In the genomic region with DNA sequence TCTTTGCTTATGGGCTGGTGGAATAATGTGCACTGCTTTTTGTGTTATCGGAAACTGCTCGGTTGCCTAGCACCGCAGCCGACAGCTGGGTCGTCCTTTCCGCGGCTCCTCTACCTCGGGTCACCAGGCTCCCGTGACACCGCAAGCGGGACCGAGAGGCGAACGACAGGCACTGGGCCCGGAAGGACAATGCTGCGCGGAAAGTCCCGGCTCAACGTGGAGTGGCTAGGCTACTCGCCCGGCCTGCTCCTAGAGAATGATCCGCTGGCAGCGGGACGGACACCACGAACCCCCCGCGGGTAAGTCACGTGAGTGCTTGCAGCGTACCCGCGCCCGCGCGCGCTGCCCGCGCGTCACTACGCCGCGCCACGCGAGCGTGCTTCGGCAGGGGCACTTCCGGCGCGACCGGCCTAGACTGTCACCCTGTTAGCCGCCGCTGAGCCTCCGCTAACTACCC, we compare ENCODE assay signal across 8 mouse cellular contexts. TPM values are rescaled to one million over a fixed set of nuclear protein-coding genes. Genes with fewer than 3 reads are reported as not detected.
DNase-seq lines count a peak whose midpoint lies in the region; ATAC-seq lines count a peak whose summit lies in the region.

No protein-coding gene starts in this region.

- peaks cover 3% of the 10 kb centered on the region; the same call in 1 of the 2 replicates for H3K4me1 ChIP-seq in hindbrain, embryonic 12.5 days

- ATAC-seq in hindbrain, embryonic 12.5 days (ENCODE audit: low FRiP score): peak; percentile 97

- H3K9me3 ChIP-seq in hindbrain, embryonic 12.5 days (replicated peaks): no peaks in the 10 kb centered on the region

- peak overlapping the region; percentile 64 for H3K4me3 ChIP-seq in hindbrain, embryonic 12.5 days

- no peaks in the 10 kb centered on the region for H3K27me3 ChIP-seq in hindbrain, embryonic 12.5 days

- H3K36me3 ChIP-seq in hindbrain, embryonic 12.5 days: no peaks in the 10 kb centered on the region

- WGBS in hindbrain, embryonic 12.5 days: 13% methylated on average over 52 of the region's 52 CpGs

- peak overlapping the region; percentile 78 for H3K9ac ChIP-seq in hindbrain, embryonic 12.5 days

- peak overlapping the region; percentile 50 for H3K4me2 ChIP-seq in hindbrain, embryonic 12.5 days (replicated peaks)

- H3K27ac ChIP-seq in hindbrain, embryonic 12.5 days: peak overlapping the region; percentile 79

- peak; percentile 91 for DNase-seq in Muller cell, postnatal 12 days (ENCODE audit: inconsistent ontology term)
- peak; percentile 91 for DNase-seq in cerebellum, adult 9-11 months
- peak; percentile 81 to 83 for DNase-seq in frontal cortex, postnatal 10 days (ENCODE audit: low spot score in 2 of 2)
- DNase-seq in layer of hippocampus, postnatal 14 days (ENCODE audit: low spot score in 2 of 2): peak; percentile 80 to 88
- DNase-seq in lung, postnatal 14 days: peak; percentile 78
- DNase-seq in retina, adult 2 months (ENCODE audit: low read depth, low spot score): peak; percentile 74
- DNase-seq in thymus, postnatal 36 days: peak; percentile 77 to 85

RNA-seq across cellular contexts. Expression of gene Vma21, which starts 0.7 kb away (rescaled TPM):
- polyA plus RNA-seq in hindbrain, embryonic 12.5 days (2016; fragmentation: Nextera tagmentation; extraction: Ambion mirVana): 50.5 and 53.3 TPM in 2 replicates
- total RNA-seq in layer of hippocampus, postnatal 14 days (2021): 10 to 100 TPM; 34.7 to 38.0 TPM

Comparison
In these comparisons a context has a peak if more than half of its experiments do, and no peak if none do; other contexts are left out.
1. Peak in every context shown above with its lines: DNase-seq, ATAC-seq, H3K4me3 ChIP-seq and H3K27ac ChIP-seq.